Mouse (Mus musculus): Measurements from ENCODE around the gene Ergic1. TPM values are rescaled to one million over a fixed set of nuclear protein-coding genes. Genes with fewer than 3 reads are reported as not detected.

Ergic1 gene
- total and polyA plus RNA-seq, 3 experiments: 22.1 to 92.7 (median 37.1) TPM

DNA sequence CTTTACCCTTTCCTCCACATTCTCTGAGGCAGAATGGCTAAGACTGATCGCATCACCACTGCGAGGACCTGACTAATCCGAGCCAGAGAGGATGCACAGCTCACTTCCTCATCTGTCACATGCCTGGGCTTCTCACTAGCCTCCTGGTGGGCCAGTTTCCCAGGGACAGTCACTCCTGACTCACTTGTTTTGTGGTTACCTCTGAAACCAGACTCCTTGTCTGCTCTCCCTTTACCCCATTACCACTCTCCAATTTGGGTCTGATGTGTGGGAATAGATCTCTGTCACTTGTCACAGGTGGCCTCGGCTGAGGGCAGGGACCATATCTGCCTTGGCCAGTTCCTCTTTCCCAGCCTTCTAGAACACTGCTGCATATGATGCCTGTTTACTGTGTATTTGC, 44.3 kb downstream of the Ergic1 start:
- TF ChIP-seq POLR2AphosphoS5 (IDR thresholded peaks at IDR 0.05; ENCODE audit: insufficient replicate concordance, low read depth, low read length): no peak
- no peak for TF ChIP-seq GATA1 (IDR thresholded peaks at IDR 0.05; ENCODE audit: borderline replicate concordance, low read length)
- no peak for TF ChIP-seq TAL1 (conservative IDR thresholded peaks at IDR 0.05; ENCODE audit: low read depth, low read length)
- no peak for TF ChIP-seq GATA2 (IDR thresholded peaks at IDR 0.05; ENCODE audit: borderline replicate concordance, low read depth, low read length)
- TF ChIP-seq CTCF (IDR thresholded peaks at IDR 0.05; ENCODE audit: low read depth, low read length): no peak
- ATAC-seq (ENCODE audit: extremely low read depth, insufficient number of reproducible peaks, low FRiP score, poor library complexity, severe bottlenecking): peak; percentile 45
- H3K4me1 ChIP-seq (ENCODE audit: insufficient read depth, low read depth, low read length): peaks cover 33% of the 10 kb centered on the region
- no peaks in the 10 kb centered on the region for H3K9me3 ChIP-seq (replicated peaks)
- peak; percentile 22 for DNase-seq (ENCODE audit: low spot score)
- H3K27me3 ChIP-seq (ENCODE audit: insufficient read depth, low read length): no peaks in the 10 kb centered on the region
- H3K36me3 ChIP-seq (replicated peaks): peaks cover 87% of the 10 kb centered on the region
- H3K4me3 ChIP-seq (ENCODE audit: low read depth, low read length): no peak overlapping the region

- ATAC-seq (ENCODE audit: extremely low read depth, insufficient number of reproducible peaks, low FRiP score, poor library complexity, severe bottlenecking): no peak
- no peak overlapping the region for H3K4me3 ChIP-seq (ENCODE audit: low read depth, low read length)
- H3K4me1 ChIP-seq (ENCODE audit: insufficient read depth, low read depth, low read length): peaks cover 24% of the 10 kb centered on the region
- no peaks in the 10 kb centered on the region for H3K9me3 ChIP-seq (replicated peaks)
- no peak for DNase-seq (ENCODE audit: low spot score)
- no peaks in the 10 kb centered on the region for H3K27me3 ChIP-seq (ENCODE audit: insufficient read depth, low read length)
- no peak for TF ChIP-seq GATA1 (IDR thresholded peaks at IDR 0.05; ENCODE audit: borderline replicate concordance, low read length)
- TF ChIP-seq POLR2AphosphoS5 (IDR thresholded peaks at IDR 0.05; ENCODE audit: insufficient replicate concordance, low read depth, low read length): no peak
- TF ChIP-seq GATA2 (IDR thresholded peaks at IDR 0.05; ENCODE audit: borderline replicate concordance, low read depth, low read length): no peak
- peaks cover 91% of the 10 kb centered on the region for H3K36me3 ChIP-seq (replicated peaks)
Measured at GRCm38 (mm10) chr17:26606516-26606915, 45.2 kb downstream of the Ergic1 start.

- TF ChIP-seq POLR2AphosphoS5 (IDR thresholded peaks at IDR 0.05; ENCODE audit: insufficient replicate concordance, low read depth, low read length): no peak
- no peak for TF ChIP-seq GATA2 (IDR thresholded peaks at IDR 0.05; ENCODE audit: borderline replicate concordance, low read depth, low read length)
- no peak for TF ChIP-seq TAL1 (conservative IDR thresholded peaks at IDR 0.05; ENCODE audit: low read depth, low read length)
- no peak for TF ChIP-seq GATA1 (IDR thresholded peaks at IDR 0.05; ENCODE audit: borderline replicate concordance, low read length)
- no peak for TF ChIP-seq CTCF (IDR thresholded peaks at IDR 0.05; ENCODE audit: low read depth, low read length)
- ATAC-seq (ENCODE audit: extremely low read depth, insufficient number of reproducible peaks, low FRiP score, poor library complexity, severe bottlenecking) (no peak), DNase-seq (ENCODE audit: low spot score) (no peak)
- Histone ChIP-seq H3K27me3 (ENCODE audit: insufficient read depth, low read length) (no peaks in the 10 kb centered on the region), H3K4me1 (ENCODE audit: insufficient read depth, low read depth, low read length) (peaks cover 16% of the 10 kb centered on the region), H3K4me3 (ENCODE audit: low read depth, low read length) (no peak overlapping the region), H3K36me3 (replicated peaks) (peaks cover 87% of the 10 kb centered on the region), H3K9me3 (replicated peaks) (no peaks in the 10 kb centered on the region)
Measured at GRCm38 (mm10) chr17:26608348-26608747, 47.1 kb downstream of the Ergic1 start.

- DNase-seq (ENCODE audit: low spot score): no peak
- H3K4me3 ChIP-seq (ENCODE audit: low read depth, low read length): no peak overlapping the region
- no peak for TF ChIP-seq CTCF (IDR thresholded peaks at IDR 0.05; ENCODE audit: low read depth, low read length)
- no peak for TF ChIP-seq TAL1 (conservative IDR thresholded peaks at IDR 0.05; ENCODE audit: low read depth, low read length)
- TF ChIP-seq GATA1 (IDR thresholded peaks at IDR 0.05; ENCODE audit: borderline replicate concordance, low read length): no peak
- TF ChIP-seq POLR2AphosphoS5 (IDR thresholded peaks at IDR 0.05; ENCODE audit: insufficient replicate concordance, low read depth, low read length): no peak
- TF ChIP-seq GATA2 (IDR thresholded peaks at IDR 0.05; ENCODE audit: borderline replicate concordance, low read depth, low read length): no peak
- no peaks in the 10 kb centered on the region for H3K9me3 ChIP-seq (replicated peaks)
- no peak for ATAC-seq (ENCODE audit: extremely low read depth, insufficient number of reproducible peaks, low FRiP score, poor library complexity, severe bottlenecking)
- H3K4me1 ChIP-seq (ENCODE audit: insufficient read depth, low read depth, low read length): peaks cover 16% of the 10 kb centered on the region
- H3K27me3 ChIP-seq (ENCODE audit: insufficient read depth, low read length): no peaks in the 10 kb centered on the region
- H3K36me3 ChIP-seq (replicated peaks): peaks cover 87% of the 10 kb centered on the region
Measured at GRCm38 (mm10) chr17:26608877-26609276, 47.6 kb downstream of the Ergic1 start.

- DNase-seq (ENCODE audit: low spot score): no peak
- H3K9me3 ChIP-seq (replicated peaks): no peaks in the 10 kb centered on the region
- ATAC-seq (ENCODE audit: extremely low read depth, insufficient number of reproducible peaks, low FRiP score, poor library complexity, severe bottlenecking): no peak
- TF ChIP-seq CTCF (IDR thresholded peaks at IDR 0.05; ENCODE audit: low read depth, low read length) (no peak), TAL1 (conservative IDR thresholded peaks at IDR 0.05; ENCODE audit: low read depth, low read length) (no peak), GATA1 (IDR thresholded peaks at IDR 0.05; ENCODE audit: borderline replicate concordance, low read length) (no peak), GATA2 (IDR thresholded peaks at IDR 0.05; ENCODE audit: borderline replicate concordance, low read depth, low read length) (no peak), POLR2AphosphoS5 (IDR thresholded peaks at IDR 0.05; ENCODE audit: insufficient replicate concordance, low read depth, low read length) (no peak)
- peaks cover 89% of the 10 kb centered on the region for H3K36me3 ChIP-seq (replicated peaks)
- peaks cover 14% of the 10 kb centered on the region for H3K4me1 ChIP-seq (ENCODE audit: insufficient read depth, low read depth, low read length)
- no peaks in the 10 kb centered on the region for H3K27me3 ChIP-seq (ENCODE audit: insufficient read depth, low read length)
- no peak overlapping the region for H3K4me3 ChIP-seq (ENCODE audit: low read depth, low read length)
Measured at GRCm38 (mm10) chr17:26609820-26610219, 48.5 kb downstream of the Ergic1 start.

- Histone ChIP-seq H3K36me3 (replicated peaks) (peaks cover 86% of the 10 kb centered on the region), H3K4me1 (ENCODE audit: insufficient read depth, low read depth, low read length) (no peaks in the 10 kb centered on the region), H3K4me3 (ENCODE audit: low read depth, low read length) (no peak overlapping the region), H3K27me3 (ENCODE audit: insufficient read depth, low read length) (no peaks in the 10 kb centered on the region), H3K9me3 (replicated peaks) (no peaks in the 10 kb centered on the region)
- TF ChIP-seq GATA2 (IDR thresholded peaks at IDR 0.05; ENCODE audit: borderline replicate concordance, low read depth, low read length) (no peak), GATA1 (IDR thresholded peaks at IDR 0.05; ENCODE audit: borderline replicate concordance, low read length) (no peak), TAL1 (conservative IDR thresholded peaks at IDR 0.05; ENCODE audit: low read depth, low read length) (no peak), CTCF (IDR thresholded peaks at IDR 0.05; ENCODE audit: low read depth, low read length) (no peak), POLR2AphosphoS5 (IDR thresholded peaks at IDR 0.05; ENCODE audit: insufficient replicate concordance, low read depth, low read length) (no peak)
- DNase-seq (ENCODE audit: low spot score) (no peak), ATAC-seq (ENCODE audit: extremely low read depth, insufficient number of reproducible peaks, low FRiP score, poor library complexity, severe bottlenecking) (no peak)
Measured at GRCm38 (mm10) chr17:26611328-26611727, 50.0 kb downstream of the Ergic1 start.
